Mouse (Mus musculus) hindbrain, embryonic 10.5 days (tissue): ENCODE results near the gene Gngt2. TPM values are rescaled to one million over a fixed set of nuclear protein-coding genes. Genes with fewer than 3 reads are reported as not detected.

Experiments
- DNase-seq: peaks from one replicate; pipeline ENCODE4 v3.0.0-alpha.2; 2017; ENCODE audit warnings: low spot score
- H3K27ac ChIP-seq: fragments of 300-500 bp; sonication (generic); 2 replicates; pipeline ENCODE4 v1.5.1; 2016; ENCODE audit warnings: mild to moderate bottlenecking, moderate library complexity
- H3K27me3 ChIP-seq: fragments of 300-500 bp; sonication (generic); 2 replicates; pipeline ENCODE4 v1.6.1; 2016; ENCODE audit warnings: mild to moderate bottlenecking; ENCODE audit not compliant: poor library complexity, insufficient read depth, severe bottlenecking
- H3K36me3 ChIP-seq: fragments of 300-500 bp; sonication (generic); 2 replicates; pipeline ENCODE4 v1.6.1; 2016; ENCODE audit warnings: mild to moderate bottlenecking, moderate library complexity
- H3K4me1 ChIP-seq: fragments of 300-500 bp; sonication (generic); replicated peaks from 2 replicates; pipeline ENCODE4 v1.6.1; 2016; ENCODE audit warnings: mild to moderate bottlenecking
- H3K4me3 ChIP-seq: fragments of 300-500 bp; sonication (generic); 2 replicates; pipeline ENCODE4 v1.5.1; 2016; ENCODE audit warnings: mild to moderate bottlenecking, moderate library complexity
- H3K9me3 ChIP-seq: fragments of 300-500 bp; sonication (generic); 2 replicates; pipeline ENCODE4 v1.6.1; 2016; ENCODE audit warnings: mild to moderate bottlenecking, moderate library complexity
- WGBS: fragments of 180-500 bp; shearing (Covaris S2); methylation state at CpG from one replicate; pipeline ENCODE4 v1.1.7; 2016; 5-methylcytosine and 5-hydroxymethylcytosine counted together
- polyA plus RNA-seq: library from polyadenylated mRNA; unstranded; fragments of >200 nt; fragmentation: Nextera tagmentation; extraction: Ambion mirVana; gene quantifications from 2 replicates; pipeline ENCODE4 v1.2.1, GENCODE M21; 2016

Gene Gngt2
- 7.9 and 8.4 TPM in 2 replicates for polyA plus RNA-seq

- Histone ChIP-seq H3K27me3 (peaks cover 84% of the 10 kb centered on the region), H3K4me1 (peaks cover 53% of the 10 kb centered on the region), H3K9me3 (no peaks in the 10 kb centered on the region), H3K4me3 (no peak within 1 kb of the TSS), H3K27ac (no peak within 1 kb of the TSS), H3K36me3 (no peaks in the 10 kb centered on the region)
- WGBS, result 87% methylated on average over 10 of the region's 10 CpGs
- DNase-seq, result no peak
Measured at GRCm38 (mm10) chr11:95837059-95837458, at the start of gene Gngt2. Gene Gngt2, plus strand, starts transcription at chr11:95837216.

GRCm38 (mm10) chr11:95789451-95789891 is 47.5 kb upstream of the Gngt2 start:
- H3K9me3 ChIP-seq, result no peaks in the 10 kb centered on the region
- no peaks in the 10 kb centered on the region for H3K4me1 ChIP-seq
- H3K4me3 ChIP-seq, result no peak overlapping the region
- DNase-seq, result no peak
- H3K27me3 ChIP-seq, result no peaks in the 10 kb centered on the region
- 82% methylated on average over 8 of the region's 8 CpGs for WGBS
- no peaks in the 10 kb centered on the region for H3K36me3 ChIP-seq
- H3K27ac ChIP-seq, result no peak overlapping the region

- Histone ChIP-seq H3K27me3 (peaks cover 17% of the 10 kb centered on the region), H3K4me1 (peaks cover 11% of the 10 kb centered on the region), H3K36me3 (no peaks in the 10 kb centered on the region), H3K27ac (no peak overlapping the region), H3K4me3 (no peak overlapping the region), H3K9me3 (no peaks in the 10 kb centered on the region)
- DNase-seq, result no peak
- 85% methylated on average over 13 of the region's 13 CpGs for WGBS
Measured at GRCm38 (mm10) chr11:95791787-95792186, 45.2 kb upstream of the Gngt2 start.

GRCm38 (mm10) chr11:95792950-95793509 is 44.0 kb upstream of the Gngt2 start:
- no peaks in the 10 kb centered on the region for H3K36me3 ChIP-seq
- H3K9me3 ChIP-seq, result no peaks in the 10 kb centered on the region
- H3K4me3 ChIP-seq, result no peak overlapping the region
- peaks cover 29% of the 10 kb centered on the region for H3K27me3 ChIP-seq
- no peak overlapping the region for H3K27ac ChIP-seq
- no peak for DNase-seq
- H3K4me1 ChIP-seq, result peaks cover 15% of the 10 kb centered on the region
- WGBS, result 96% methylated on average over 8 of the region's 8 CpGs

- no peaks in the 10 kb centered on the region for H3K9me3 ChIP-seq
- no peak for DNase-seq
- WGBS, result 83% methylated on average over 5 of the region's 5 CpGs
- H3K4me1 ChIP-seq, result peaks cover 15% of the 10 kb centered on the region
- H3K4me3 ChIP-seq, result no peak overlapping the region
- H3K27ac ChIP-seq, result no peak overlapping the region
- no peaks in the 10 kb centered on the region for H3K36me3 ChIP-seq
- peaks cover 40% of the 10 kb centered on the region for H3K27me3 ChIP-seq
Measured at GRCm38 (mm10) chr11:95794201-95794600, 42.8 kb upstream of the Gngt2 start.

- peaks cover 40% of the 10 kb centered on the region for H3K27me3 ChIP-seq
- 68% methylated on average over 5 of the region's 5 CpGs for WGBS
Measured at GRCm38 (mm10) chr11:95795582-95795981, 41.4 kb upstream of the Gngt2 start.

GRCm38 (mm10) chr11:95805010-95805409 is 32.0 kb upstream of the Gngt2 start:
- Histone ChIP-seq H3K27ac (0 out of 2 replicates have a peak overlapping the region, but pooled peaks have one; percentile 23), H3K27me3 (no peaks in the 10 kb centered on the region), H3K36me3 (0 out of 2 replicates have a peak, but pooled peaks cover 6% of the 10 kb centered on the region), H3K9me3 (peaks cover 12% of the 10 kb centered on the region), H3K4me3 (no peak overlapping the region), H3K4me1 (peaks cover 17% of the 10 kb centered on the region)
- DNase-seq, result no peak
- 69% methylated on average over 5 of the region's 5 CpGs for WGBS

More at GRCm38 (mm10) chr11:95795582-95795981, 41.4 kb upstream of the Gngt2 start:
- no peak overlapping the region for H3K4me3 ChIP-seq
- DNase-seq, result no peak
- H3K36me3 ChIP-seq, result no peaks in the 10 kb centered on the region
- no peak overlapping the region for H3K27ac ChIP-seq
- peaks cover 15% of the 10 kb centered on the region for H3K4me1 ChIP-seq
- H3K9me3 ChIP-seq, result no peaks in the 10 kb centered on the region

- DNase-seq, result no peak
- Histone ChIP-seq H3K4me3 (no peak overlapping the region), H3K9me3 (peaks cover 12% of the 10 kb centered on the region), H3K36me3 (0 out of 2 replicates have a peak, but pooled peaks cover 6% of the 10 kb centered on the region), H3K27ac (0 out of 2 replicates have a peak overlapping the region, but pooled peaks have one; percentile 23), H3K4me1 (peaks cover 23% of the 10 kb centered on the region), H3K27me3 (no peaks in the 10 kb centered on the region)
- 48% methylated on average over 3 of the region's 3 CpGs for WGBS
Measured at GRCm38 (mm10) chr11:95805527-95805926, 31.5 kb upstream of the Gngt2 start.

GRCm38 (mm10) chr11:95807884-95808283 is 29.1 kb upstream of the Gngt2 start:
- H3K9me3 ChIP-seq, result peaks cover 12% of the 10 kb centered on the region
- peaks cover 35% of the 10 kb centered on the region for H3K4me1 ChIP-seq
- WGBS, result 96% methylated on average over 5 of the region's 5 CpGs
- peak overlapping the region; percentile 66 for H3K27ac ChIP-seq
- no peak for DNase-seq
- 0 out of 2 replicates have a peak, but pooled peaks cover 6% of the 10 kb centered on the region for H3K36me3 ChIP-seq
- H3K27me3 ChIP-seq, result no peaks in the 10 kb centered on the region
- H3K4me3 ChIP-seq, result no peak overlapping the region

- Histone ChIP-seq H3K4me1 (peaks cover 35% of the 10 kb centered on the region), H3K27ac (peak overlapping the region; percentile 66), H3K27me3 (no peaks in the 10 kb centered on the region), H3K9me3 (peaks cover 12% of the 10 kb centered on the region), H3K36me3 (0 out of 2 replicates have a peak, but pooled peaks cover 6% of the 10 kb centered on the region), H3K4me3 (no peak overlapping the region)
- 74% methylated on average over 5 of the region's 5 CpGs for WGBS
- DNase-seq, result no peak
Measured at GRCm38 (mm10) chr11:95808448-95809011, 28.5 kb upstream of the Gngt2 start.

GRCm38 (mm10) chr11:95809603-95810002 is 27.4 kb upstream of the Gngt2 start:
- H3K27me3 ChIP-seq, result no peaks in the 10 kb centered on the region
- peak; percentile 65 for DNase-seq
- peaks cover 35% of the 10 kb centered on the region for H3K4me1 ChIP-seq
- H3K9me3 ChIP-seq, result peaks cover 12% of the 10 kb centered on the region
- 0 out of 2 replicates have a peak, but pooled peaks cover 6% of the 10 kb centered on the region for H3K36me3 ChIP-seq
- H3K27ac ChIP-seq, result peak overlapping the region; percentile 83
- WGBS, result 19% methylated on average over 5 of the region's 5 CpGs
- no peak overlapping the region; the same call in 1 of the 2 replicates for H3K4me3 ChIP-seq

GRCm38 (mm10) chr11:95810828-95811227 is 26.2 kb upstream of the Gngt2 start:
- DNase-seq, result no peak
- Histone ChIP-seq H3K36me3 (0 out of 2 replicates have a peak, but pooled peaks cover 6% of the 10 kb centered on the region), H3K4me3 (no peak overlapping the region), H3K27ac (peak overlapping the region; percentile 83), H3K4me1 (peaks cover 31% of the 10 kb centered on the region), H3K9me3 (peaks cover 12% of the 10 kb centered on the region), H3K27me3 (no peaks in the 10 kb centered on the region)
- WGBS, result 52% methylated on average over 7 of the region's 7 CpGs

- no peak for DNase-seq
Measured at GRCm38 (mm10) chr11:95811741-95812140, 25.3 kb upstream of the Gngt2 start.

More at GRCm38 (mm10) chr11:95811741-95812140, 25.3 kb upstream of the Gngt2 start:
- 0 out of 2 replicates have a peak, but pooled peaks cover 6% of the 10 kb centered on the region for H3K36me3 ChIP-seq
- peaks cover 8% of the 10 kb centered on the region for H3K9me3 ChIP-seq
- peak overlapping the region; percentile 37; the same call in 1 of the 2 replicates for H3K27ac ChIP-seq
- no peaks in the 10 kb centered on the region for H3K27me3 ChIP-seq
- 89% methylated on average over 6 of the region's 6 CpGs for WGBS
- no peak overlapping the region for H3K4me3 ChIP-seq
- H3K4me1 ChIP-seq, result peaks cover 31% of the 10 kb centered on the region
